Mouse (Mus musculus): Measurements from ENCODE around the gene Tmem200a.

The Tmem200a gene

DNA sequence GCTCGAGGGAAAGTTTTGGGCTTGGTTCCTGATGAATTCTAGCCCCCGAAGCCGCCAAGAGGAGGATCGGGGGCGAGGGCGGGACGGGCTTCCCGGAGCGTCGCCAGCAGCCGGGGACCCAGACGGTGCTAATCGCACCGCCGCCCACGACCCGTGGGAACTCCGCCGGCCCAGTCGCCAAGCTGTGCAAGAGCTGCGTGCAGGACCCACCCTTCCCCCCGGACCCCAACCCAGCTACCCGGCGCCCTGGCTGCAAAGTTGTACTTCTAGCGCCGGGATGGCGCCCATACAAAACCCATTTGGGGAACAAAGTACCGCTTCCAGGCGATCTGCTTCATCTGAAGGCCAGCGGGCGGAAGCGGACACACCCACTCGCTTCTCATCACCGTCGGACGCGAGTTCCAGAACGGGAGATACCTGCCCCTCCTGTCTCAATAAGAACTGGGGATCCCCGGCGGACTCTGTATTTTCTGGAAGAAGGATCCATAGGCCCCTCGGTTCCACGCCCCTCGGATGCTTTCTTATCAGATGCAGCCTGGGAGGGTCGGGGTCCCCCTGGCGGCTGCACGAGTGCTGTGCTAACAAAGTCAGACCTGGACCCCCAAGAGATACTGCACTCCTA, at the start of gene Tmem200a:
Gene Tmem200a (minus strand): TSS at position 532 of the 622 bp plus-strand sequence.
- CTCF ChIA-PET: no interaction called here

DNA sequence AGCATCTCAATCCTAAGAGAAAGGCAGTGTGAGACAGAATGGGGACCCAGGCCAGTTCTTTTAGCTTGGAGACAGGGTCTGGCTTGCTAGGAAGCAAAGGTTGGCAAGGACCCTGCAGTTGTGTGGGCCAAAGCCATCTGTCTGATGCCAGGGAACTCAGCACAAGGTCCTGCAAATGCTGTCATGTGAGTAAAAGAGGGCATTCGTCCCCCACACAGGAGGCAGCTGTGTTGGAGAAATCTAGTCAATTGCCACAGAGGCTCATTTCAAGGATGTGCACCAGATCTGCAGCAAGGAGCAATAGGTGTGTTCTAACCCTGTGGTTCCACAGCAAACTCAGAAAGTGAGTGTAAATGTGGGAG, 41.0 kb upstream of the Tmem200a start:
- CTCF ChIA-PET: no interaction called here

DNA sequence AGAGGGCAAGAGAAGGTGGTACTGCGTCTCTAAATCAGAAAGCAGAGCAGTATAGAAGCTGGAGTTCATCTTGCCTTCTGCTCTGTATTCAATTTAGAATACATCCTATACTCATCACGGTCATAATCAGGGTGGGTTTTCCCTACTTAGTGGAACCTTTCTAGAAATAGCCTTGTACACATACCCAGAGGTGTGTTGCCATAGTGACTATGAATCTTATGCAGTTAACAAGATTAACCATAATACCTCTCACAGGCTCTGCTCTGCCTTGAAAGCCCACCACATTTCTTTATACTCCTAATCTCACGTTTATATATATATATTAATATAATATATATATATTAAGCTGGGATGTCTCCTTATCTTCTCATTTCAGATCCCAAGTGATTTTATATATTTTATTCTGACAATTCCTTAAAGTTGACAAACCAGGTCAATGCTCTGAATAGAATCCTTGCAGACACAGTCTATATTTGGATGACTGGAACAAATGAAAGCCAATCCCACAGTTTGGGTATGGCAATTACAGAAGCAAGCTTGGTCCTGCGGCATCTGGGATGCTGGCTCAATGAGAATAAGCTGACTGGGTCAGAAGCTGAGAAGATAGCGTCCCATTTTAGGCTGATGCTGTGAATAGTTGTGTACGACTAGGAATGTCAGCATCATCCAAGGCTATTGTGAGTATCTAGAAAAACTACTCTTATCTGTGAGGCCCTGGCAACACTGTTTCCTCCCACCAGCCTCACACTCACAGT, 40.4 kb upstream of the Tmem200a start:
- CTCF ChIA-PET: no interaction called here

- CTCF ChIA-PET: no interaction called here
Measured at GRCm38 (mm10) chr10:26114409-26114808, 35.6 kb upstream of the Tmem200a start.

DNA sequence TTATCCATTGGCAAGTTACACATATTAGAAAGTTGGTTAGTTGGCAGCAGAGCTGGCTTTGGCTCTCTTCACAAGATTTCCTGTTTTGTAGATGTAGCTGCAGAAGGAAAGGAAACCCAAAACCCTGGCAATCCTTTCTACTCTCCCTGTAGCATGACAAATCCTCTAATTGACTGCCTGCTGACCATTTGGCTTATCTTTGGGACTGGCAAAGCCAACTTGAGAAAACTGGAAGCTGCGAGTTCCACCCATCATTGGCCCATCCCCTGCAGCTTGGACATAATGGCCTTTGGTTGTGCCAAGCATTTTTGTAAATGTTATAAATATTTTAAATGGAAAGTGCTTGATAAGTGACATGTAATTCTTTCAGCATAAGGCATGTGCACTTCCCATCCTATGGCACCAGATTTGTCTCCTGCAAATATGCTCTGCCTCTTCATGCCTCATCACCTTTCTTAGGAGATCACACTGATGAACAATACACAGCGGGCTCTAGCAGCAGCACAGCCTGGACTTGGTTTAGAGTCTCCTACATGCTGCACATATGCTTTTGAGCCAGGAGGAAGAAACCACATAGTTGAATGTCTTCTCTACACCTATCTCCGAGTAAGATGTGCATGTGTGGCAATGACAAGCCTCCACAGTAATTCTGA, 24.6 kb upstream of the Tmem200a start:
- CTCF ChIA-PET: no interaction called here

- CTCF ChIA-PET: no interaction called here
Measured at GRCm38 (mm10) chr10:26082081-26082480, 3.2 kb upstream of the Tmem200a start.

DNA sequence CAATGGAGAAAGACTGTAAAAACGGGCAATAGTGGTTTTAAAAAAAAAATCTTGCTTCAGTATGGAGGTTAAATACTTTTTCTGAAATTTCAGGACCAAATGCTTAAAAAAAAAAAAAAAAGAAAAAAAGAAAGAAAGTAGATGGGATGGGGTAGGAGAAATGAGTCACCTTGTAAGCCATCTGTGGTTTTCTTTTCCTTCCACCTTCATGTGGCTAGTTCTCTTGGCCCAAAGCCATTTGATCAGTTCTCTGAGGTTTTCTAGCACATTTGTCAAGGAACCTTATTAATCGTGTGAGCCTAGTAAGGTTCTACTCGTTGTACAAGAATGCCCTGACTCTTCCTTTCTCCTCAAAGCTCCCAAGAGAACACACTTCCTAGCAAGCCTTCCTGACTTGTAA, 826 bp upstream of the Tmem200a start:
- CTCF ChIA-PET: no interaction called here

GRCm38 (mm10) chr10:26077671-26078481, 976 bp downstream of the Tmem200a start, which contains the start of gene Gm9767:
Gene Gm9767, plus strand, starts transcription at chr10:26078255.
- CTCF ChIA-PET: no interaction called here

DNA sequence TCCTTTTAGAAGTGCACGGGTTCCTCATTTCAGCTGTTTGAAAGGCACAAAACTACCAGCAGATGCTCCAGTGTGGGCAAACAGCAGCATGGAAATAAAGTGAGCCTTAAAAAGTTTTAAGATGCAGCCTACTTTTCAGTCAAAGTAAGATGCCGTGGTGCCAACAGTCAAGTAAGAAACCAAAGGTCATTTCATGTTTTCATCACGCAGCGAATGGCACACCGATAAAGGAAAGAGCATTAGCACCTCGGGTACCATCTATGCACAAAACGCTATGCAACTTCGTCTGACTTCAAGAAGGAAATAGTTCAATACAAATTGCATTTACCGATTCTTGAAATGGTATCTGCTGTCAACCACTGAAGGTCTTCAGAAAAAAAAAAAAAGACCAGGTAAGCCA, 1.9 kb downstream of the Tmem200a start:
- CTCF ChIA-PET: interaction anchor here (0.6 kb wide), 1 partner anchor 93 kb away, joined by 6 read pairs; no protein-coding TSS in a partner anchor

GRCm38 (mm10) chr10:26071986-26072385, 6.9 kb downstream of the Tmem200a start:
- CTCF ChIA-PET: no interaction called here

DNA sequence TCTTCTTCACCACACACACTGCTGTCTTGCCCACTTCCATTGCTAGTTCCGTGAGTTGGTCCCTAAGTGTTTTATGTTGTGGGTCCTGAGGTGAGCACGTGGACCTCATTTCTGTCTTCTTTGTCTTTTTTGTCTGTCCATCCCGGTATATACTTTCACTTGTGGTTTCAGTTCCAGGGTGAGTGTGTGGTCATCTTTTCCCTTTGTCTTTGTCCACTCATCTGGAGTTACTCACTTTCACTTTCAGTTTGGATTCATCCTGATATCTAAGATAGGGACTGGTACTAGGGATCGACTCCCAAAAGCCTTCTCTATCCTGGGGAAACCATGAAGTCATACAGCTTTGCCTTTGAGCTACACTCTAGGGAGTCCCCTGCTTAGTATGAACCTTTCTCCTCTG, 15.8 kb downstream of the Tmem200a start:
- CTCF ChIA-PET: no interaction called here

DNA sequence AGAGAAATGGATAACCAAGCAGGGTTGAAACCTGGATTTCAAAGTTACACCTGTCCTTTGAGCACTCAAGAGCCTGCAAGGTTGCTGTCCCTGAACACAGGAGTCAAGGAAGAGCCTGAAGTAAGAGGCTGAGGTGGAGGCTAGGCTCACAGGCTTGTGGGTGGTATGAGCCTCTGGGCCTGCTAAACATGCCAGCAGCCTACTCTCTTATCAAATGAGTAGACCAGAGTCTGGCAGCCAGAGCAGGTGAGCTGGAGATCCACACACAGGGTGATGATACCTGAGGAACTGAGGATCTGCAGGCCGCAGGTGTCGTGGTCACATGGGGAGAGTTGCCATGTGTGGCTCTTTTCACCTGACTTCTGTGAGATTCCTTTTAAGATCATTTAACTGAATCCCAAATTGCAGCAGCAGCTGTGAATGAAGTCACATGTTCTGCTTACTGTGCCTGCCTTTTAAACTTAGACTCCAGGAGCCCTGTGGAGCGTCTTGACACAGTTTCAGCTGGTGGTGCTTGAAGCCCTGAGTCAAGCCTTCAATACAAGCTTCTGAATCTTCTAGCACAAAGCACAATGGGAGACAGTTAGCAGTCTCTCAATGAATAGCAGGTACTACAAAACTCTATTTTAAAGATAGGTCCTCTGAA, 19.1 kb downstream of the Tmem200a start:
- CTCF ChIA-PET: no interaction called here

- CTCF ChIA-PET: no interaction called here
Measured at GRCm38 (mm10) chr10:26051177-26051576, 27.7 kb downstream of the Tmem200a start.

DNA sequence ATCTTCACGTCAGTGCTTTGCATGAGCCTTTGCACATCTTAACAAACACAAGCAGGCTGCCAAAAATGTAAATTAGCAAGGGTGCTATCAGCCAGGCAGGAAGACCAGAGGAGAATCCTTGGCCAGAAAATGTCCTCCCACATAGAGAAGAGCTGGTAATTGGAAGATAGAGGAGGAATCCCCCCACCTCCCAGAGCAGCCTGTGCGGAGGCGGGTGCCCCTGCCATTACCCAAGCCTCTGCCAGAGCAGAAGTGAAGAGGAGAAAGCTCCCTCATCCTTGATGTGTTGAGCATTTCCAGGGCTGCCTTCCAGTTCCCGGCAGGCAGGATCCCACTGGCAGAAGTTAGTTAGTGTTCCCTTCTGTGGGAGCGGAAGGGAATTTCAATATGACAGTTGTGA, 43.9 kb downstream of the Tmem200a start:
- CTCF ChIA-PET: no interaction called here

DNA sequence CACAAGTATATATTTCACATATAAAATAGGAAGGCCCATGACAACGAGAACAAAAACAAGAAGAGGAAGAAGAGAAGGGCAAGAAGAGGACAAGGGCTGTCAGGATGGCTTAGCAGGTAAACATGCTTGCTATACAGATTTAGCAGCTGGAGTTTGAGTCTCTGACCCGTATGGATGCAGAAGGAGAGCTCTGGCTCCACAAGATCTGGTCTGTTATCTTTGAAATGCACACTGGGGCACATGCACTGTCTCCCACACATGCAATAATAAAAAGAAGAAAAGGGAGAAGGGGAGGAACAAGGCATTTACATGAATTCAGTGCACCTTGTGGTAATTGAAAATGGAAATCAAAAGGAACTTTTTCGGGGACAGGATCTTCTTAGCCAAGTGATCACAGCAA, 60.1 kb downstream of the Tmem200a start:
- CTCF ChIA-PET: no interaction called here

GRCm38 (mm10) chr10:26014298-26014697, 64.6 kb downstream of the Tmem200a start:
- CTCF ChIA-PET: no interaction called here

DNA sequence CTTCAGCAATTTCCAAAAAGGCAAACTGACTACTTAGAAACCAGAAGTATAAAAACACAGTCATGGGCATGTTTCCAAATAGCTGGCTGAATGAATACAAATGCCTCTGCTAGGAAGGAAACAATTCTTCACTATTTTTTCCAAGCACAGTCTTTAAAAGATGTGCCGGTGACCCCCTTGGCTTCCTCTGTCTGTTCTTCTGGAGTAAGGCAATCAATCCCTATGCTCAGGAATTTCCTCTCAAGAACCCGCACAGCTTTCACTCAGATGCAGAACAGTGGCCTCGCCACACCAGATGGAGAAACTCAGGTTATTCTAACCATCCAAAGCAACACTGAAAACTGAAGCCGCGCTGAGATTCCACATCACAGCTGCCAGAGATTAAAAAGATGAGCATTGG, 69.9 kb downstream of the Tmem200a start:
- CTCF ChIA-PET: interaction anchor here (0.9 kb wide), 1 partner anchor 760 kb away, joined by 5 read pairs; no protein-coding TSS in a partner anchor

GRCm38 (mm10) chr10:26005471-26005870, 73.4 kb downstream of the Tmem200a start:
- CTCF ChIA-PET: no interaction called here

GRCm38 (mm10) chr10:26000893-26001292, 78.0 kb downstream of the Tmem200a start:
- CTCF ChIA-PET: no interaction called here

- CTCF ChIA-PET: no interaction called here
Measured at GRCm38 (mm10) chr10:25999291-25999930, 79.4 kb downstream of the Tmem200a start.

GRCm38 (mm10) chr10:25984056-25984455, 94.8 kb downstream of the Tmem200a start:
- CTCF ChIA-PET: interaction anchor here (0.6 kb wide), 1 partner anchor 93 kb away, joined by 6 read pairs; no protein-coding TSS in a partner anchor
